In the genomic region with DNA sequence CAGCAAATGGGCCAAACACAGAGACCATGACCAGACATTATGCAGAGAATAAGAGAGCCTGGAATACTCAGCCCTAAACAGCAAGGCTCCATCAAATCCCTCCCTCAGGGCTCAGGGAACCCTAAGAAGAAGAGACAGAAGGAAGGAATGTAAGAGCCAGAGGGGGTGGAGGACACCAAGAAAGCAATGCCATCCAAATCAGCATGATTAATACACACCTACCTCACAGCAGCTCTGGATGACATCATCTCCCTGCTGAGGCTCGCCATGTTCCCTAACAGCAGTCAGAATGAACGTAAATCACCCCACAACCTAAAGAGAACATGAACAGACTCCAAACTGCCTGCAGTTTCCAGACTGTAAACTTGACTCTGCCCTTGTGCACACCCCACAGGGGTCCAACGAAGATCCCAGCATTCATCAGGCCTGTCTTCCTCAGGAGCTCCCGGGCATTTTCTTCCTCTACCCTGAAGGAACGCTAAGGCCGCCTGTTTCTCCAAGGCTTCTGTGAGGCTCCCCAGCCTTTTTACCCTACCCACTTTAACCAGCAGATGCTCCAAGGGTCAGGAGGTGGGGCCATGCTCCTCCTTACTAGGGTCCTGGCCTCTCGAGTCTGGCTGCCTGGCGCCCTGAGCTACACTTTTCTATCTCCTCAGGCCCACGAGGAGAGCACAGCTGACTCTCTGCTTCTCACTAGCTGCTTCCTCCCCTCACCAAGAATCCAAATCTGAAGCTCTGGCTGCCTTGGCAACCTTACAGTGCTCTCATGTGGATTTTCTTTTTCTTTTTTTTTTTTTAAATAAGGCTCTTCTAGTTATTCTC, we compare ENCODE assay signal across 8 mouse cellular contexts. TPM values are rescaled to one million over a fixed set of nuclear protein-coding genes. Genes with fewer than 3 reads are reported as not detected.
A peak's percentile ranks its signal among the peaks of the same experiment; 100 is the strongest.
DNase-seq lines count a peak whose midpoint lies in the region; ATAC-seq lines count a peak whose summit lies in the region.

No protein-coding gene starts in this region.

- no peaks in the 10 kb centered on the region for H3K9me3 ChIP-seq in heart, embryonic 11.5 days (replicated peaks; ENCODE audit: control insufficient read depth, low read length)
- H3K9me3 ChIP-seq in neural tube, embryonic 11.5 days (ENCODE audit: control insufficient read depth, low read length), result no peaks in the 10 kb centered on the region

- DNase-seq in heart, adult 8-10 months (ENCODE audit: low spot score), result no peak
- DNase-seq in embryo, embryonic 11 days, result peak; percentile 64
- DNase-seq in left cerebral cortex, adult 11 months (ENCODE audit: low spot score), result peak; percentile 48
- peak; percentile 59 for DNase-seq in neural tube, embryonic 11.5 days (ENCODE audit: low spot score)

- peak overlapping the region; percentile 29; the same call in 1 of the 2 replicates for H3K9ac ChIP-seq in heart, embryonic 11.5 days (ENCODE audit: low read depth, low read length)
- H3K9ac ChIP-seq in neural tube, embryonic 11.5 days (ENCODE audit: low read length), result peak overlapping the region; percentile 45

- no peak overlapping the region for H3K4me2 ChIP-seq in heart, embryonic 11.5 days
- H3K4me2 ChIP-seq in neural tube, embryonic 11.5 days (ENCODE audit: low read depth), result peak overlapping the region; percentile 32

- H3K27me3 ChIP-seq in heart, embryonic 11.5 days (ENCODE audit: control insufficient read depth, insufficient read depth, low read length), result no peaks in the 10 kb centered on the region
- H3K27me3 ChIP-seq in neural tube, embryonic 11.5 days (ENCODE audit: control insufficient read depth, insufficient read depth, low read length), result no peaks in the 10 kb centered on the region

- ATAC-seq in heart, embryonic 11.5 days (replicated peaks; ENCODE audit: insufficient number of reproducible peaks, low FRiP score, low TSS enrichment), result no peak
- ATAC-seq in hematopoietic stem cell, adult 5-6 weeks (replicated peaks in 1 of 2; ENCODE audit: insufficient read depth in 1 of 2, low FRiP score in 2 of 2, low TSS enrichment in 1 of 2, low read depth in 1 of 2, poor library complexity in 2 of 2, severe bottlenecking in 2 of 2), result peak; percentile 16 to 24; a peak in 1 of 4 replicates
- ATAC-seq in neural tube, embryonic 11.5 days (ENCODE audit: insufficient read depth, low FRiP score, low TSS enrichment), result peak; percentile 90
- no peak for ATAC-seq in megakaryocyte-erythroid progenitor cell, adult 5-6 weeks (replicated peaks; ENCODE audit: low FRiP score, low TSS enrichment, poor library complexity, severe bottlenecking)
- no peak for ATAC-seq in megakaryocyte progenitor cell, adult 5-6 weeks (replicated peaks; ENCODE audit: poor library complexity)

- H3K27ac ChIP-seq in heart, embryonic 11.5 days (ENCODE audit: low read depth, low read length), result no peak overlapping the region
- peak overlapping the region; percentile 93 for H3K27ac ChIP-seq in neural tube, embryonic 11.5 days (ENCODE audit: low read depth, low read length)

- H3K36me3 ChIP-seq in heart, embryonic 11.5 days (ENCODE audit: control insufficient read depth, insufficient read depth, low read length), result no peaks in the 10 kb centered on the region
- H3K36me3 ChIP-seq in neural tube, embryonic 11.5 days (ENCODE audit: control insufficient read depth, insufficient read depth, low read length), result no peaks in the 10 kb centered on the region

- 34% methylated on average over 9 of the region's 9 CpGs for WGBS in heart, embryonic 11.5 days (ENCODE audit: insufficient replicate concordance)
- WGBS in neural tube, embryonic 11.5 days, result 7% methylated on average over 9 of the region's 9 CpGs

- H3K4me3 ChIP-seq in heart, embryonic 11.5 days (ENCODE audit: low read depth, low read length), result no peak overlapping the region
- H3K4me3 ChIP-seq in neural tube, embryonic 11.5 days (ENCODE audit: low read depth, low read length), result no peak overlapping the region

- H3K4me1 ChIP-seq in heart, embryonic 11.5 days (ENCODE audit: control insufficient read depth, insufficient read depth, low read length), result peaks cover 27% of the 10 kb centered on the region
- H3K4me1 ChIP-seq in neural tube, embryonic 11.5 days (ENCODE audit: control insufficient read depth, insufficient read depth, low read length), result peaks cover 30% of the 10 kb centered on the region

RNA-seq across cellular contexts. Expression of a gene that starts 15.0 kb away (rescaled TPM):
- polyA plus RNA-seq in heart, embryonic 11.5 days (2014; fragmentation: Nextera tagmentation; extraction: Ambion mirVana), result 4.3 and 4.7 TPM in 2 replicates
- total RNA-seq in heart, adult 8-10 months (2022), result 10 to 100 TPM in 1 of 4 experiments, 1 to 10 TPM in 3; 8.1 to 10.5 (median 9.4) TPM
- 23.1 and 30.9 TPM in 2 replicates for total RNA-seq in hematopoietic stem cell, adult 5-6 weeks (2017)
- 7.0 and 7.8 TPM in 2 replicates for polyA plus RNA-seq in neural tube, embryonic 11.5 days (2014; fragmentation: Nextera tagmentation; extraction: Ambion mirVana)
- 5.3 and 10.4 TPM in 2 replicates for total RNA-seq in megakaryocyte-erythroid progenitor cell, adult 5-6 weeks (2014; fragmentation: Nextera tagmentation)
- total RNA-seq in megakaryocyte-erythroid progenitor cell, adult 5-6 weeks (2017), result 7.8 and 14.8 TPM in 2 replicates
- total RNA-seq in megakaryocyte progenitor cell, adult 5-6 weeks (2015), result 11.3 and 13.3 TPM in 2 replicates
- 14.1 and 18.3 TPM in 2 replicates for total RNA-seq in megakaryocyte progenitor cell, adult 5-6 weeks (2017)

RNA-seq across cellular contexts. Expression of a gene that starts 40.7 kb away (rescaled TPM):
- polyA plus RNA-seq in heart, embryonic 11.5 days (2014; fragmentation: Nextera tagmentation; extraction: Ambion mirVana), result 0.10 TPM in 1 of 2 replicates, not detected in the other
- not detected for total RNA-seq in heart, adult 8-10 months (2022)
- total RNA-seq in hematopoietic stem cell, adult 5-6 weeks (2017), result not detected in 2 replicates
- polyA plus RNA-seq in neural tube, embryonic 11.5 days (2014; fragmentation: Nextera tagmentation; extraction: Ambion mirVana), result 0.20 and 0.69 TPM in 2 replicates
- total RNA-seq in megakaryocyte-erythroid progenitor cell, adult 5-6 weeks (2014; fragmentation: Nextera tagmentation), result not detected in 2 replicates
- not detected in 2 replicates for total RNA-seq in megakaryocyte-erythroid progenitor cell, adult 5-6 weeks (2017)
- not detected in 2 replicates for total RNA-seq in megakaryocyte progenitor cell, adult 5-6 weeks (2015)
- total RNA-seq in megakaryocyte progenitor cell, adult 5-6 weeks (2017), result not detected in 2 replicates

Comparison
In these comparisons a context has a peak if more than half of its experiments do, and no peak if none do; other contexts are left out.
1. ATAC-seq: peak in hematopoietic stem cell, adult 5-6 weeks (2 of 2) and neural tube, embryonic 11.5 days (single experiment); none in heart, embryonic 11.5 days (single experiment), megakaryocyte-erythroid progenitor cell, adult 5-6 weeks (single experiment) and megakaryocyte progenitor cell, adult 5-6 weeks (single experiment).